Mouse (Mus musculus): ENCODE measurements at regions not wholly inside any gene's neighbourhood (a gene's known extent, or its start where the extent isn't known, plus 50 kb on each side); places are given as distances from the start of the nearest gene placed in this dataset.

DNA sequence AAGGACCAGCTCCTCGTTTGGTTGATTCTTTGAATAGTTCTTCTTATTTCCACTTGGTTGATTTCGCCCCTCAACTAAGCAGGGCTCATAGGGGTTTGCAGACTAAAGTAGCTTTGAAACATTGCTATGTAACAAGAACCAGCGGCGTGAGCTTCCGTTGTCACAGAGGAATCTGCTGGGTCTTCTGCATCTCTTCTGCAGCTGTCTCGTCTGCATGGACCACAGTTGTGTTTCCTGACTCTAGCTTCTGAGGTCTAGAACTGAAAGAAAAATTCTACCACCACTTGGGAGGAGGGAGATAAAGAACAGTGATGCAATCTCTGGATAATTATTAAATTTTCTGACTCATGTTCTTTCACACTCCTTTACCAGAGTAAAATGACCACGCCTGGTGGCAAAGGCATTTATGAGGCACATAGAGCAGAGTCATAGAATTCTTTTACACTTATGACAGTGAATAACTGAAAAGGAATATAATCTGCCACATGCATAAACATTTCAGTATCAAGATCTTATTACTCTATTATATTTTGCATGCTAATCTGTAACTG, 1340.9 kb downstream of the Slc22a22 start:
- no peak for DNase-seq

GRCm38 (mm10) chr15:56128029-56128428, 1349.4 kb downstream of the Slc22a22 start:
- no peak for DNase-seq

DNA sequence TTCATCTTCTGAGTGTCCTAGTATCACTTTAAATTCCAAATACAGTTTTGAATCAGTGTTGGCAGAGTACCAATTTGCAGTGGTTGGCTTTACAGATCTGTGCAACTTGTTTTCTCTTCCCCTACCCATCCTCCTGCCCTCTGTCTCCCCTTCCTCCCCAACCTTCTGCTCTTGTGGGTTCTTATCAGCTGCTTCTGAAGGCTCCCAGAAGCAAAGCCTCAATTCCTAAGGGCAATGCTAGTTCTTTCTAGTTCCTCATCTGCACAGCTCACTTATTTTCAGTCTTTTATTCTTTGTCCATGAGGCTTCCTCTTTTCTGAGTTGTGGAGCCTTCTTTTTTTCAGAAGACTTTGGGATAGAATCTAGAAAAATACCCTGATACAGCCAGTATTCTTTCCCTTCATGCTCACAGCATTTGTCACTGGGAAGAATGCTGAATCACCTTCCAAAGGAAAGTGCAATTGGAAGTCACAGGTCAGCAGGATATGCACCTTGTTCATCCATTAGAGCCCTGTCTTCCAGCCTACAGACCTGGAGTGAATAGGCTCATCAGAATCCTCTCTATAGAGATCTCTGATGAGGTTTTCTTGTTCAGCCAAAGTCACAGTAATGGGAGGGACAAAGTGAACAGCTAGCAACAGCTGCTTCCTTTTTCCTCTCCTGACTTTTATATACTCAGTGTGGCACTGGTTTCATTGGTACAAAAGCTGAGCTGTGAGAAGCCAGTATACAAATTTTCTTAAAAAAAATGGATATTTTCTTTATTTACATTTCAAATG, 1357.9 kb downstream of the Slc22a22 start:
- no peak for DNase-seq

- no peak for DNase-seq
These were observed 1369.1 kb downstream of the Slc22a22 start for GRCm38 (mm10) chr15:56108313-56108712.

DNA sequence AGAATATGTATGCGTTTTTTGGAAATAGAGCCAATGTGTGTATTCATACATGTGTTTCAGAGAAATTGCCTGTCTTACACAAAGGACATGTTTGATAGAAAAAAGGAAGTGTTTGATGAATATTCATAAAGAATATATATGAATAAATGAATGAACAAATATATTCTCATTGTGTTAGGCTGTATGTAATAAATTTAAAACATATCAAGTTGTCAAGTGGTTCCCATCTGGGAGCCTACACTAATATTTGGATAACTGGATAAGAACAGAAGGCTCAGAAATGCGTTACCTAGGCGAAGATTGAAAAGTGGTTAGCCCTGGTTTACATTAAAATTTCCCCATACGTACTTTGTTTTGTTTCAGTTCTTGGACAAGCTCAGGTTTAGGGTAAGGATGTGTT, 1369.7 kb downstream of the Slc22a22 start:
- DNase-seq: no peak

- DNase-seq: no peak
These were observed 1377.2 kb downstream of the Slc22a22 start for GRCm38 (mm10) chr15:56100133-56100735.

DNA sequence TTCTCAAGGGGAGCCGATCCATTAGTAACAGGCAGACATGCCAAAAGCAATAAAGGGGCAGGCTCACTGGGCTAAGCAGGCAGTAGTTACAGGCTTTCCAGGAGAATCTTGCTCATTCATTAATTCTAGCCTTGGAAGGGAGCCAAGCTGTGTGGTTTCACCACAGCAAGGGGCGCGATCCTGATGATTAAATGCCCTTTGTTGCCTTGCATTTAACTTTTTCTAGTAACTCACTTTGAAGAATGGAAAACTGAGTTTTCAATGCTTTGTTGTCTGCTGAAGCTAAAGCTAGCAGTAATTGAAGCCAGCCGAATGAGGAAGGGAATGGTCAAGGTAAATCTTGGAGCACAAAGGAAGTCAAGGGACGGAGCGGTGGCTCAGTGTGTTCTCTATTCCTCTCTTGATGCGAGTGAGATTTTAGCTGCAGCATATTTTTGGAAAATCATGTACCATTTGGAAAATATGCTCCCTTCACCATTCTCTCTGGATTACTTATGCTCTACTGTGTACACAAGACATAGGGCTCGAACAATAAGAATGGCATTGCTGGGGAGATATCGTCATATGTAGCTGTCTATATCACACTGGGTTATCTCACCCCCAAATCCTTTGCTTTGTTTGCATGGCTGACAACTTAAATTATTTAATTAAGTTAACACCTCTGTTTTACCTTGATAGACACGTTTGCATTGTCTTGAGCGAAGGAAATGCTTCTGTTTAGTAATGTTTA, 1399.4 kb downstream of the Slc22a22 start:
- DNase-seq: peak; percentile 29

DNA sequence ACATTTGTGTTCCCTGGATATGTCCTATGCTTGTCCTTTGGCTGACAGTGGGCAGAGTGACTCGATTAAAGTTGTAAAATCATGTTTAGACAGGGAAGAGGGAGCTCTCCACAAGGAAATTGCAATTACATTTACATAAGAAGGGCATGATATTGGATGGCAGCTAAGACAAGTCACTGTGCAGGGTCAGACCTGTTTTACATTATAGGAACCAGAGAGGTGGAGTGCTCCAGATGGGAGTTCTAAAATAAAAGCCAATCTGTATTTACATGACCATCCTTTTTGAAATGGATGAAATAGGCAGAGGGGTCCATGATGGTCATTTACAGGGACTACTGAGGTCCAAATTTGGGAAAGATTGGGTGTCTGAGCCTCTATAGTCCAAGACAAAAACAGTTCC, 1400.3 kb downstream of the Slc22a22 start:
- no peak for DNase-seq

DNA sequence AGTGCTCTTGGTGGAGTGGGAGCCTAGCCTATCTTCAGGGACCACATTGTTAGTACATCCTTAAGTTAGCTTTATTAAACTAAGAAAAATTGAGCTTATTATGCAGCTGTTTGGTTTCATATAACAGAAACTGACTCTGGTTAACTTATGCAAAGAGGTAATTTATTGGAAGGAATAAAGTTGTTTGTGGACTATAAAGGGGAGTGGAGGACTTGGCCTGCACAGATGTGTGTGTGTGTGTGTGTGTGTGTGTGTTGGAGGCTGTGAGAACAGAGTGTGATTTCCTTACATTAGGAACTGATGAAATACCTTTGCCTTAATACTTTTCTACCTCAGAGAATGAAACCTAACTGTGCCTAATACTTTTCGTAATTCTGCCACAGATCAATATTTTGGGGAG, 1400.7 kb downstream of the Slc22a22 start:
- no peak for DNase-seq

- DNase-seq: no peak
These were observed 1407.9 kb downstream of the Slc22a22 start for GRCm38 (mm10) chr15:56069511-56069910.

DNA sequence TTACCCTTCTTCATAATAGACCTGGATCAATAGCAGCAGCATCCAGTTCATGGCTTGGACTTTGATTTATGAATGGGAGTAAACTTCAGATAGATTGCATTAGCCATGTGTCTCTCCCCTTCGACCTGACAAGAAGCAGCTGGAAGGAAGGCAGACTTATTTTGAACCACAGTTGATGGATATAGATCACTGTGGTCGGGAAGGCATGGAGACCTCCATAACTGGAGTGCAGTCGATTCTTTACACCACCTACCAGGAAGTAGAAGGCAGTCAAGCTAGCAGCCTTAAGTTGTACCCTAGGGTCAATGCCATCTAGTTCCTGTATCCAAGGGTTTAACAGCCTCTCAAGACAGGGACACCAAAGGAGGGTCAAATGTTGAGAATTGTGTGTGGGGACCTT, 1410.2 kb downstream of the Slc22a22 start:
- no peak for DNase-seq

- DNase-seq: no peak
These were observed 1410.9 kb downstream of the Slc22a22 start for GRCm38 (mm10) chr15:56066540-56066939.

GRCm38 (mm10) chr15:56065872-56066534, 1411.4 kb downstream of the Slc22a22 start:
- DNase-seq: no peak

GRCm38 (mm10) chr15:56062576-56062975, 1414.8 kb downstream of the Slc22a22 start:
- no peak for DNase-seq

GRCm38 (mm10) chr15:56061326-56061725, 1416.1 kb downstream of the Slc22a22 start:
- DNase-seq: no peak

DNA sequence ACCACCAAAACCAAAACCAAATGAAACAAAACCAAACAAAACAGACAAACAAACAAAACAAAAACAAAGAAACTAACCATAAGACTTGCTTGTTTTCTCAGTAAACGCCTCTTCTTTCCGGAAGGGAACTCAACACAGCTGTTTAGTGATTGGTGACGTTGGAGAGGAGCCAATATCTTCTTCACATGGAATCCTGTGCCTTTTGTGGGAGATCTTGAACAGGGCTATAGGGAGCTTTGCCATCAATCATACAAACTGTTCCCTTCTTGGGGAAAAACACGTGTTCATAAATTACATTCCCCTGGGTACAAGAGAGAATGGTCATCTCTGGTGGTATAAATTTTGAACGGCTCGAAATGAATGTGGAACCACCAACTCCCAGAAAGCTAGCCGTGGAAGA, 1426.7 kb downstream of the Slc22a22 start:
- DNase-seq: no peak

DNA sequence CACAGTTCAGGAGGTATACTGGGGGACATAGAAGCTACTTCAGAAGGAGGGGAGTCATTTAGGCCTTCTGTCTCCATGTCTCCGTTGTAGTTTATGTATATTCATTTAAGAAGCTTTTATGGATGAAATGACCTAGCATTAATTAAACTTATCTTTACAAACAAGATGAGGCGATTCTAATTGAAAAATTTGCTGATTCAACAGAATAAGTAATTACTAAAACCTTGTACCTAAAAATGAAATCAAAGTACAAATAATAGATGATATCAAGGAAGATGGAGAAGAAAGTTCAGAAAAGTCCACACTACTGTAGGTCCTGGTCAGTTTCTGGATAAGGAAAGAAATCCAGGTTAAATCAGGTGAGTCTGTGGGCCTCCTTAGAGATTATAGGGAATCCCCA, 1429.6 kb downstream of the Slc22a22 start:
- no peak for DNase-seq

- DNase-seq: peak; percentile 86
These were observed 1430.5 kb downstream of the Slc22a22 start for GRCm38 (mm10) chr15:56046679-56047532.

- peak; percentile 62 for DNase-seq
These were observed 1431.7 kb downstream of the Slc22a22 start for GRCm38 (mm10) chr15:56045510-56046245.

DNA sequence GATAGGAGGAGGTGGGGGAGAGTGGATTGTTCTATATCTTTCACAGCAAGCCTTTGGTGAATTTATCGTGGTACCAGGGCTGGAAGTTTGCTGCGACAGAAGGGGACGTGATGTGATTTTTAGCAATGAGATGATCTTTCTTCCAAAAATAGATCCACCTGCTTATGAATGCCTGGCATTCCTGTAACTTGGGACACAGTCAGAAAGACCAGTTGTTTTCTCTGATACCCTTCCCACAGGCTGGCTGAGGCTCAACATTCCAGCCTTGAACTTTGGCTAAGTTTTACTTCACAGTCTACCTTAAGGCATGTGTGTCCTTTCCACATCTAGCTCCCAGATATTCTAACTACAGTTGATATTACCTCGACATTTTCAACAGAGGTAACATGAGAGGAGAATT, 1434.1 kb downstream of the Slc22a22 start:
- DNase-seq: no peak

GRCm38 (mm10) chr15:56042449-56042848, 1435.0 kb downstream of the Slc22a22 start:
- no peak for DNase-seq

Measured in adrenal gland, postnatal 10 days (tissue).